9 mouse cellular contexts compared by ENCODE assay signal in the genomic region with DNA sequence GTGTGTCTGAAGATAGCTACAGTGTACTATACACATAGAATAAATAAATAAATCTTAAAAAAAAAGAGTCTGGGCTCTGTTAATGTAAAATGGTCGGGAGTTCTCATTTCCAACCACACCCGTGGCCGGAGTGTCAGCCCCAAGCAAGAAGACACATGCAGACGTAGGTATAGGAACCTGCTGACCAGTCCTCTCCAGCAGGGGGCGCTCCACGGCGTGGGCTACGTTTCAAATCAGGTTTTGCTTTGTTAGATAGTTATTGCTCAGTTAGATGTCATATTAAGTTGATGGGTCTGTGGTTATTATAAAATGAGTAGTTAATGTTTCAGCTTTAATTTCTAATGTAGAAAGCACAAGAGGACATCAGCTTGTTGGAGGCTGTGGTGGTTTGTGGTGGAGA. TPM values are rescaled to one million over a fixed set of nuclear protein-coding genes. Genes with fewer than 3 reads are reported as not detected.
DNase-seq lines count a peak whose midpoint lies in the region; ATAC-seq and TF ChIP-seq lines count a peak whose summit lies in the region.
"Had no signal": no experiment of that assay in that cellular context is flagged by ENCODE, and none has a peak within 500 bp of the region (broad histone marks: within the 10 kb centered on the region; RNA-seq: fewer than 3 reads in every experiment).

No protein-coding gene starts in this region.

- H3K4me1 ChIP-seq in G1E (ENCODE audit: insufficient read depth, low read depth, low read length) = peaks cover 4% of the 10 kb centered on the region; the same call in 1 of the 2 replicates

- peaks cover 2% of the 10 kb centered on the region for H3K36me3 ChIP-seq in G1E (replicated peaks)

- no peak for ATAC-seq in G1E (ENCODE audit: extremely low read depth, insufficient number of reproducible peaks, low FRiP score, poor library complexity, severe bottlenecking)
- no peak; the same call in 1 of the 2 replicates for ATAC-seq in frontal cortex, adult (ENCODE audit: low TSS enrichment)

- H3K27me3 ChIP-seq in G1E (ENCODE audit: insufficient read depth, low read length) = no peaks in the 10 kb centered on the region

- peak; percentile 49 to 70 for DNase-seq in cerebellum, postnatal 14 days
- no peak for DNase-seq in cerebellum, adult 11 months
- peak in 1 of 2 experiments; percentile 31 for DNase-seq in left cerebral cortex, adult 2 months (ENCODE audit: extremely low spot score in 1 of 2, low spot score in 2 of 2)
- no peak for DNase-seq in left cerebral cortex, postnatal 36 days (ENCODE audit: low spot score in 2 of 2)
- no peak for DNase-seq in G1E (ENCODE audit: low spot score)
- peak; percentile 22 for DNase-seq in embryo, embryonic 9.5 days (ENCODE audit: extremely low spot score)
- peak; percentile 52 for DNase-seq in mesoderm, embryonic 11.5 days (ENCODE audit: low read depth, low spot score)

- intact Hi-C loops in left cerebral cortex, adult 2 months (cut with DNase I) = loop anchor here (1.0 kb wide), 1 partner anchor 21 kb away; no protein-coding TSS in a partner anchor
- intact Hi-C loops in left cerebral cortex, postnatal 36 days (cut with DNase I) = no loop called here

- H3K4me3 ChIP-seq in left cerebral cortex, adult 2 months = no peak overlapping the region
- H3K4me3 ChIP-seq in G1E (ENCODE audit: low read depth, low read length) = no peak overlapping the region
- H3K4me3 ChIP-seq: myocyte had no signal

- H3K9me3 ChIP-seq in G1E (replicated peaks) = peaks cover 20% of the 10 kb centered on the region

- peak; percentile 92 for TF ChIP-seq CTCF in left cerebral cortex, adult 2 months (IDR thresholded peaks at IDR 0.05)
- TF ChIP-seq CTCF in G1E (IDR thresholded peaks at IDR 0.05; ENCODE audit: low read depth, low read length) = peak; percentile 38

- no peak overlapping the region for H3K27ac ChIP-seq in left cerebral cortex, adult 2 months

RNA-seq across cellular contexts. Expression of gene Zfp64, which starts 52.8 kb away (rescaled TPM):
- total RNA-seq in left cerebral cortex, adult 2 months (2021) = 10 to 100 TPM; 15.9 to 17.2 TPM
- 10 to 100 TPM; 15.9 to 17.9 TPM for total RNA-seq in left cerebral cortex, postnatal 36 days (2021)
- 65.2 and 66.2 TPM in 2 replicates for total RNA-seq in G1E (2014; fragmentation: Nextera tagmentation)
- 37.4 and 39.8 TPM in 2 replicates for total RNA-seq in G1E (2017)
- polyA plus RNA-seq in G1E (2012) = 98.5 and 110 TPM in 2 replicates

Comparison
In these comparisons a context has a peak if more than half of its experiments do, and no peak if none do; other contexts are left out.
1. DNase-seq: peak in cerebellum, postnatal 14 days (2 of 2), embryo, embryonic 9.5 days (single experiment) and mesoderm, embryonic 11.5 days (single experiment); none in cerebellum, adult 11 months (single experiment), left cerebral cortex, postnatal 36 days (0 of 2) and G1E (single experiment).